Mouse (Mus musculus) liver, adult (tissue): ENCODE data around the gene 2410002F23Rik.
"Not testable (repeated sequence)": the region's sequence is repeated elsewhere in the genome, so short reads cannot be mapped to it uniquely, and the experiment has no call there.

ENCODE experiments used
- GATA4 ChIP-seq: IDR thresholded peaks from 2 replicates; pipeline ENCODE4 v1.6.1; 2014; ENCODE audit warnings: mild to moderate bottlenecking, low read length; ENCODE audit not compliant: insufficient replicate concordance

Gene 2410002F23Rik

DNA sequence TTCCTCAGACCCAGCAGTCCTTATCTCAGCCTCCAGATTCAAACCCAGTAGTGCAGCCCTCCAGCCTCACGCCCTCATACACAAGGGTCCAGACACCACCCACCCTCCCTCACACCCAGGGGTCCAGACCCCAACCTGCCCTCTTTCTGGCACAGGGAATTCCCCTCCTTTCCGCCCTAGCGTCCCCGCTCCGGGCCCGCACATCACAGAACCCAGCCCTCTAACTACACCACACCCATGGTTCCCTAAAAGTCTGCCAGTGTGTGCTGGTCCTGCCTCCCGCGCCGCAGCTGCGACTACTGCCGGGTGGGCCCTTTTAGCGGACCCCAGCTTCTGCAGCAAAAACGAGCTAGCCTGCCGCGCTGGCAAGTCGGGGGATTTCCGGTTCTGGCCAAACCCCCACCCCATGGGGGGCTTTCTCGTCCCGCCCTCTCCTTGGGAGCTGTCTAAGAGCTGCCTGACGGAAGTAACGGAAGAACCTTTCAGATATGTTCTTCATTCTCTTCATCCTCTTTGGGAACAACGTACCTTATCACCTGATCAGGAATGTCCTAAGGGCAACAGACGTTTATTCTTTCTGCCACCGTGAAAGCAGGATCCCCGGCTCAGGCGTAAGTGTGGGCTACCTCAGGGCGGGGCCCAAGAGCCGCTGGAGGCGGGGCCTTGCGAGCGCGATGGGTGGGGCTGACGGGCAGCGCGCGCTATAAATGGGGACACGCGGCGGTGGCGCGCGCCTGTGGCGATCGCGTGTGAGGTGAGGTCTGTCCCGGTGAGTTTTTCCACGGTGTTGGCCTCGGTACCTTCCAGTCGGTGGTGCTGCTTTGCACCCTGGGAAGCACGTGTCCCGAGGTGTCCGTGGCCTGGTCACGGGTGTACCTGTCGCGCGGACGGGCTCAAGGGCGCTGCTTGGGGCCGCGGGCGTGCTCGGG lies at the start of gene 2410002F23Rik, which contains the start of gene 1700028J19Rik:
Gene 2410002F23Rik (plus strand): TSS at position 668 of the 929 bp plus-strand sequence.
Gene 1700028J19Rik (minus strand): TSS at position 641 of the 929 bp plus-strand sequence.
- no peak for TF ChIP-seq GATA4

- no peak for TF ChIP-seq GATA4
Measured at GRCm38 (mm10) chr7:44197891-44198290, 48.6 kb upstream of the 2410002F23Rik start, which contains the start of gene Klk1b3. TSS of gene Klk1b3 (plus strand) at chr7:44198191.

DNA sequence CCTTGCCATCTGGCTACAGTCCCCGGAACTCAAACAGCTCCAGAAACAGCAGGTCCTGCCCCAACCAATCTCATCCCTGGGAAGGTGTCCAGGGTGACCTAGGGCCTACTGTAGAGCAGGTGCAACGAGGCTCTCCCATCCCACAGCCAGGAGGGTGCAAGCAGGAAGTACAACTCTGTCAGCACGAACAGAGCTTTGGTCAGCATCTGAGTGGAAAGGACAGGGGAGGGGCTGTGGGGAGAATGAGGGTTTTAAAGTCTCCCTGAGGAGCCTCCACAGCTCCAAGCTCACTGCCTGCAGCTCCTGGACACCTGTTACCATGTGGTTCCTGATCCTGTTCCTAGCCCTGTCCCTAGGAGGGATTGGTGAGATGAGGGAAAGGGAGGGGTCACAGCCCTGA lies 39.4 kb upstream of the 2410002F23Rik start, which contains the start of gene Klk1b4:
Gene Klk1b4 (plus strand): TSS at position 301 of the 400 bp plus-strand sequence.
- not testable (repeated sequence) for TF ChIP-seq GATA4

GRCm38 (mm10) chr7:44208307-44208706 lies 38.2 kb upstream of the 2410002F23Rik start:
- no peak for TF ChIP-seq GATA4

DNA sequence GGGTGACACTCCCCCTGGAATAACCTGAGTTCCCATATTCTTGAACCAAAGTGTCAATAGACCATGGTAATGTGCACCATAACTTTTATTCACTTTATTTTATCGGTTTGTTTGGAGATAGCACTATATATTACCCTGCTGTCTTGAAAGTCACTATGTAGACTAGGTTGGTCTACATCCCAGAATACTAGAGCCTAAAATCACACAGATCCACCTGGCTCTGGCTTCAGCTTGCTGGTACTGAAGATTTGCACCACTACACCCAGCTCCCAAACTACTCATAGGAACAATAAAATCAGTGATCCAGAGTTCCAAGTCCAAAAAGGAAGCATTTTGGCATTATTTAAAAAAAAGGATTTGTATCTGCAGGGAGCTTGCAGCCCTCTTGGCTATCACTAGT lies 30.9 kb upstream of the 2410002F23Rik start, which contains the start of gene Klk1b5:
Gene Klk1b5 (plus strand): TSS at position 301 of the 400 bp plus-strand sequence.
- TF ChIP-seq GATA4: no peak

DNA sequence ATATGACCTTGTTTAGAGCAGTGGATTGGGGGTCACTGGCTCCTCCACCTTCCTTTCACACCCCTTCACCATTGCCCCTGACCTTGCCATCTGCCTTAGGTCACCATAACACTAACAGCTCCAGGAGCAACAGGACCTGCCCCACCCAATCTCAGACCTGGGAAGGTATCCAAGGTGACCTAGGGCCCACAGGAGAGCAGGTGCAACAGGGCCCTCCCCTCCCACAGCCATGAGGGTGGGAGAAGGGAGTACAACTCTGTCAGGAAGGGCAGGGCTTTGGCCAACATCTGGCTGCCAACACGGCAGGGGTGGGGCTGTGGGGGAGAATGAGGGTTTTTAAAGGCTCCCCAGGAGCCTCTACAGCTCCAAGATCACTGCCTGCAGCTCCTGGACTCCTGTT lies 21.4 kb upstream of the 2410002F23Rik start, which contains the start of gene Klk1:
Gene Klk1 (plus strand): TSS at position 285 of the 400 bp plus-strand sequence.
- no peak for TF ChIP-seq GATA4

DNA sequence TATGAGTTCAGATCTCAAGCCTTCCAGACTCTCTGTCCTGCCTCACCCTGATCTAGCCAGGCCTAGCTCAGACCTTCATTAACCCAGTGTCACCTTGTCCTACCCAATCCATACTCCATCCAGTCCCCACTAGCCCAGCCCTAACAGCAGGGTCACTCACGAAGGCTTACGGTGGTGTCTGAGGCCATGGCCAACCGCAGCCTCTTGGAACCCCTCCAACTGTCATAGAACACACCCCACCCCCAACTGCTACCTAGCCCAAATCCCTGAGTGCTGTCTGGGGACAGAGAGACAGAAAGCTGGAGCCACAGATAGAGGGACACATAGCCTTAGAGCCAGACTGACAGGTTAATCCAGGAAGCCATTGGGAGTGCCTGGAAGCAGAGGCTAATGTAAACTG lies 10.6 kb upstream of the 2410002F23Rik start, which contains the start of gene Gm36864:
Gene Gm36864 (plus strand): TSS at position 269 of the 400 bp plus-strand sequence.
- no peak for TF ChIP-seq GATA4

DNA sequence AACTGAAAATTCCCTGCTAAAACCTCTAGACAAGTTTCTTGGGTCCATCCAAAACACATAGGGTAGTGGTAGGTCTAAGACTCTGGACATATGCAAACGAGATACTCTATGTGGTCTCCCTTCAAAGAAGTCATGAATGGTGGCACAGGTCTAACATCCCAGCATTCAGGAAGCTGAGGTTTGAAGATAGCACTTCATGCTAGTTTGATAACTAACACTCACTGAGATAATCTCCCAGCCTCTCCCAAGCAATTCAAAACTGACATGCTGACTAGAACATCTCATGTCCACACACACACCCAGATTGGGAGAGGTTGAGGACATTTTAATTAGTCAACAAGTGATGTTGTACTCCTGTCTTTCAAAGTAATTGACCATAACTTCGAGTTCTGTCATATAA lies 6.6 kb upstream of the 2410002F23Rik start:
- no peak for TF ChIP-seq GATA4

DNA sequence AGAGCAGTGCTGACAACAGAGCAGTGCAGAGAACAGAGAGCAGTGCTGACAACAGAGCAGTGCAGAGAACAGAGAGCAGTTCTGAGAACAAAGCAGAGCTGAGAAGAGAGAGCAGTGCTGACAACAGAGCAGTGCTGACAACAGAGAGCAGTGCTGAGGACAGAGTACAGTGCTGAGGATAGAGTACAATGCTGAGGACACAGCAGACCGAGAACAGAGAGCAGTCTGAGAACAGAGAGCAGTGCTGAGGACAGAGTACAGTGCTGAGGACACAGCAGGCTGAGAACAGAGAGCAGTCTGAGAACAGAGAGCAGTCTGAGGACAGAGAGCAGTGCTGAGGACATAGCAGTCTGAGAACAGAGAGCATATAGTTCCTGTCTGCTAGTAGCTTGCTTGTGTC lies 5.8 kb upstream of the 2410002F23Rik start:
- no peak for TF ChIP-seq GATA4

GRCm38 (mm10) chr7:44241163-44241562 lies 5.4 kb upstream of the 2410002F23Rik start:
- no peak for TF ChIP-seq GATA4

DNA sequence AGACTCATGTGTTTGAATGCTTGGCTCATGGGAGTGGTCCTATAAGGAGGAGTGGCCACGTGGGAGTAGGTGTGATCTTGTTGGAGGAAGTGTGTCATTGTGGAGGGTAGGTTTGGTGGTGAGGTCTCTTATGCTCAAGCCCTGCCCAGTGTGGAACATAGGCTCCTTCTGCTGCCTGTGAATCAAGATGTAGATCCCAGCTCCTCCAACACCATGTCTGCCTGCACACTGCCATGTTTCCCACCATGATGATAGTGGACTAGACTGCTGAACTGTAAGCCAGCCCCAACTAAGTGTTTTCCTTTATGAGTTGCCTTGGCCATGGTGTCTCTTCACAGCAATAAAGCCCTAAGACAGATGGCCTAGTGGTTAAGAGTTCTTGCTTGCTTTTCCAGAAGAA lies 2.4 kb upstream of the 2410002F23Rik start:
- TF ChIP-seq GATA4: no peak

DNA sequence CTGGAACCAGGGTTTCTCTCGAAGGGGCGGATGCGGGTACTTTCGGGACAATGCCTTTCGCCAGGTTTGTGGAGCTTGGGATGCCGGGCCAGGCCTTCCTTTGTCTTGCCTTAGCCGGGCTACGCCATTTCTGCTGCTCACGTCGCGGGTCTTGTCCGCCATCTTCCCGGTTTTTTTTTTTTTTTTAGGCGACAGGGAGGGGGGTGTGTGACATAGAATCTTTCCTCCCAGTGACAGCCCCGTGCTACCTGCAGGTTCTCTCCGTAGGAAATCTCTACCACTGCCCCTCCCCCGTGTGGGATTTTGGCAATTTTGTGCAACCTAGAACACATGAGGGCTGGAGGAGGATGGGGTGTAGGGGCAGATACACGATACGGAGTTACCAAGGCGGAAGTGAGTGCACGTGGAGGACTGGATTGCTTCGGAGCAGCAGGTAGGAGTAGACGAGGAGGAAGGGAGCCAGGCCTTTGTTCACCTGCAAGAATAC lies 505 bp downstream of the 2410002F23Rik start:
- TF ChIP-seq GATA4: no peak

DNA sequence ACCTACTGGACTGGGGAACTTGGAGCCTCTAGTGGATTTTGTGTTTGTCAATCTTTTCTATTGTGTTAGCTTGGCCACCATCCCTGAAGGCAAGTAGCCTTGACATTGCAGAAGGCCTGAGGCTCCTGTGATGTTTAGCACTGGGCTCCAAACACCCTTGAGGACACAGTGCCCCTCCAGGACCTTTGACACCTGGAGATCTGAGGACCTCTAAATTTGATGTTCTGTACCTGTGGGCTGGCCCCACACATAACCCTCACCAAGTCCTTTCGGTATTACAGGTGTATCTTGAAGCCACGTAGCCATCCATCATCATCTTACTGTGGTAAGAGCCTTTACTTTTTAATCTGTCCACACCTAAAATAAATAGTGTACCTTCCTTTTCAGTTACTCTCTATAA lies 1.4 kb downstream of the 2410002F23Rik start:
- TF ChIP-seq GATA4: no peak

GRCm38 (mm10) chr7:44249248-44249647 lies 2.7 kb downstream of the 2410002F23Rik start:
- no peak for TF ChIP-seq GATA4

GRCm38 (mm10) chr7:44253023-44253616 lies 6.6 kb downstream of the 2410002F23Rik start:
- TF ChIP-seq GATA4: no peak
